Mouse (Mus musculus) midbrain, postnatal 0 days (tissue): ENCODE results near the gene Clec9a. TPM values are rescaled to one million over a fixed set of nuclear protein-coding genes. Genes with fewer than 3 reads are reported as not detected.

Source experiments
- ATAC-seq: fragments of 200-750 bp; cut with Nextera tagmentation; 2 replicates; pipeline ENCODE4 v1.8.0; 2017; ENCODE audit warnings: moderate number of reproducible peaks, mild to moderate bottlenecking, moderate TSS enrichment, moderate library complexity; ENCODE audit not compliant: low FRiP score
- DNase-seq: peaks from one replicate; pipeline ENCODE4 v3.0.0-alpha.2; 2015; ENCODE audit warnings: low spot score
- H3K27ac ChIP-seq: fragments of 300-500 bp; sonication (generic); 2 replicates; pipeline ENCODE4 v1.5.1; 2014; ENCODE audit warnings: low read depth, mild to moderate bottlenecking, low read length, mixed read lengths
- H3K27me3 ChIP-seq: fragments of 300-500 bp; sonication (generic); 2 replicates; pipeline ENCODE4 v1.6.1; 2014; ENCODE audit warnings: low read length, control low read depth, mixed read lengths; ENCODE audit not compliant: insufficient read depth
- H3K36me3 ChIP-seq: fragments of 300-500 bp; sonication (generic); 2 replicates; pipeline ENCODE4 v1.6.1; 2014; ENCODE audit warnings: low read length, control low read depth, mixed read lengths; ENCODE audit not compliant: insufficient read depth
- H3K4me1 ChIP-seq: fragments of 300-500 bp; sonication (generic); 2 replicates; pipeline ENCODE4 v1.6.1; 2014; ENCODE audit warnings: mild to moderate bottlenecking, control low read depth, antibody characterized with exemption, low read length, mixed read lengths; ENCODE audit not compliant: insufficient read depth
- H3K4me2 ChIP-seq: fragments of 300-500 bp; sonication (generic); 2 replicates; pipeline ENCODE4 v1.6.1; 2014; ENCODE audit warnings: low read depth, mild to moderate bottlenecking, low read length, mixed read lengths; ENCODE audit not compliant: poor library complexity, severe bottlenecking
- H3K4me3 ChIP-seq: fragments of 300-500 bp; sonication (generic); 2 replicates; pipeline ENCODE4 v1.5.1; 2014; ENCODE audit warnings: low read depth, mild to moderate bottlenecking, low read length, moderate library complexity
- H3K9ac ChIP-seq: fragments of 300-500 bp; sonication (generic); replicated peaks from 2 replicates; pipeline ENCODE4 v1.6.1; 2014; ENCODE audit warnings: mild to moderate bottlenecking, low read length, moderate library complexity, mixed read lengths; ENCODE audit not compliant: poor library complexity, severe bottlenecking
- H3K9me3 ChIP-seq: fragments of 300-500 bp; sonication (generic); 2 replicates; pipeline ENCODE4 v1.6.1; 2016; ENCODE audit warnings: low read length, control low read depth
- CTCF ChIP-seq: IDR thresholded peaks from 2 replicates; pipeline ENCODE4 v1.5.1; 2016; ENCODE audit warnings: antibody characterized with exemption, mild to moderate bottlenecking
- WGBS: fragments of 180-500 bp; shearing (Covaris S2); extraction: QIAGEN DNeasy Blood & Tissue Kit; methylation state at CpG from one replicate; pipeline ENCODE4 v1.1.7; 2014; 5-methylcytosine and 5-hydroxymethylcytosine counted together
- polyA plus RNA-seq: library from polyadenylated mRNA; unstranded; fragments of >200 nt; fragmentation: Nextera tagmentation; extraction: Ambion mirVana; gene quantifications from 2 replicates; pipeline ENCODE4 v1.2.1, GENCODE M21; 2015
- total RNA-seq: library from RNA; depleted of rRNA; stranded (reverse); fragments of >200 nt; gene quantifications from 2 replicates; pipeline ENCODE4 v1.2.3, GENCODE M21; 2014

Gene Clec9a
- total and polyA plus RNA-seq, 2 experiments from 2014 or later = 0.07 TPM; not detected in 1

DNA sequence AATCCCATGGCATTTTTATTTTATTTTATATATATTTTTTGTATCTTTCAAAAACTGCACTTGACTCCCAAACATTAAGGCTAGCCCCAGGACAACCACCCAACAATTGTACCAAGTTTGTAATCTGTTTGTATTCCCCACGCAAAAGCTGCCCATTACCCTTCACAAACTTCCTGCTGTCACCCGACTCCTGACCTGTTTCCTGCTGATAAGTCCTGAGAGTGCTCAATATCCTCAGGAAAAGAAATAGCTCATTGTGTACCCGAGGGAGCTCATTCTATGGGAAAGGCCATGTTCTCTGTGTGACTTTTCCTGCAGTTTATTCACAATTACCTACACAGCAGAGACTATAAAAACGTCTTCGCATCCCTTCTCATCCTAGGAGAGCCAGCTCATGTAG lies 17.1 kb downstream of the Clec9a start:
- Histone ChIP-seq H3K4me2 (no peak overlapping the region), H3K4me3 (no peak overlapping the region), H3K9me3 (no peaks in the 10 kb centered on the region), H3K27me3 (no peaks in the 10 kb centered on the region), H3K4me1 (no peaks in the 10 kb centered on the region), H3K27ac (no peak overlapping the region), H3K9ac (no peak overlapping the region), H3K36me3 (no peaks in the 10 kb centered on the region)
- DNase-seq (no peak), ATAC-seq (no peak)
- WGBS = 38% methylated on average over 5 of the region's 5 CpGs
- TF ChIP-seq CTCF = no peak

GRCm38 (mm10) chr6:129427281-129427680 lies 18.6 kb downstream of the Clec9a start:
- H3K4me3 ChIP-seq = no peak overlapping the region
- WGBS = 87% methylated on average over 4 of the region's 4 CpGs
- no peak for TF ChIP-seq CTCF
- no peaks in the 10 kb centered on the region for H3K27me3 ChIP-seq
- H3K36me3 ChIP-seq = no peaks in the 10 kb centered on the region
- H3K4me2 ChIP-seq = no peak overlapping the region
- DNase-seq (no peak), ATAC-seq (no peak)
- H3K27ac ChIP-seq = no peak overlapping the region
- H3K4me1 ChIP-seq = no peaks in the 10 kb centered on the region
- no peaks in the 10 kb centered on the region for H3K9me3 ChIP-seq
- no peak overlapping the region for H3K9ac ChIP-seq

DNA sequence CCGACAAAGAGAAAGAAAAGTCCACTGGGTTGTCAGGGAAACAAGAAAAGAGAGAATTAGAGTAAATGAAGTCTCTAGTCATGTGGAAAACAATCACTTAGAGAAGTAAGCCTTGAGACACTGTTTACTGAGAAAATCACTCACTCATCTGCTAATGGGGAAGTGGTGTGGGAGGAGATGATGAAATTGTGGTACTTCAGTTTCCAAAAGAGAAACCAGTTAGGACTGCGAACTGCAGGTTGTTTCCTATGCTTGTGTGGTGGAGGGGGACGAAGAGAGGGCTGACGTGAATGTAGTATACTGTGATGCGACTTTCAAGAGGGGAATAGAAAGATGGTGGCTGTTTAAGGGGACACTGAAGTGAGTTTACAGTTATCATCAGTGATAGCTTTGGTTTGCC lies 25.6 kb downstream of the Clec9a start:
- Histone ChIP-seq H3K4me3 (no peak overlapping the region), H3K9ac (no peak overlapping the region), H3K4me1 (no peaks in the 10 kb centered on the region), H3K27ac (no peak overlapping the region), H3K4me2 (no peak overlapping the region), H3K36me3 (no peaks in the 10 kb centered on the region), H3K27me3 (no peaks in the 10 kb centered on the region), H3K9me3 (no peaks in the 10 kb centered on the region)
- DNase-seq = no peak
- WGBS = 77% methylated on average over 5 of the region's 5 CpGs
- ATAC-seq = no peak
- TF ChIP-seq CTCF = no peak

GRCm38 (mm10) chr6:129436025-129436424 lies 27.4 kb downstream of the Clec9a start:
- no peak for TF ChIP-seq CTCF
- no peak for DNase-seq

DNA sequence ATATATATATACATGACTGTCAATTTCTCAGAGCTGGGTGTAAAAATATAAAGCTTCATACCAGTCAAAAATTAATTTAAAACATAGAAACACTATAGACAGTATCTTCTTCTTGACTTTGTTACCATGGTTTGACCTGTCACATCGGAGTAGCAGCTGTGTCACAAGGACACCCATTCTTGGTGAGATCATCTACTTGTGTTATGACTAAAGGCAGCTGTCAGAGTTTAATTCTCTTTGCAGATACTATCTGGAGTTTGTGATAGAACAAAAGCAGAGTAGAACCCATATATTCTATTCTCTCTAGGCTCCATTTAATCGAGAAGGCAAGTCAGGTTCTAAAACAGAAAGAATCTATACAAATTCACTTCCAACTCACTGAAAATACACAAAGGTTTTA lies 29.4 kb downstream of the Clec9a start:
- WGBS = 92% methylated on average over 2 of the region's 2 CpGs
- DNase-seq (no peak), ATAC-seq (no peak)
- Histone ChIP-seq H3K4me2 (no peak overlapping the region), H3K9ac (no peak overlapping the region), H3K27ac (no peak overlapping the region), H3K9me3 (no peaks in the 10 kb centered on the region), H3K4me3 (no peak overlapping the region), H3K4me1 (no peaks in the 10 kb centered on the region), H3K27me3 (no peaks in the 10 kb centered on the region), H3K36me3 (no peaks in the 10 kb centered on the region)
- no peak for TF ChIP-seq CTCF

More at GRCm38 (mm10) chr6:129436025-129436424, 27.4 kb downstream of the Clec9a start:
- no peaks in the 10 kb centered on the region for H3K27me3 ChIP-seq
- no peaks in the 10 kb centered on the region for H3K9me3 ChIP-seq
- no peak overlapping the region for H3K9ac ChIP-seq
- ATAC-seq = no peak
- WGBS = 86% methylated on average over 3 of the region's 3 CpGs
- H3K4me1 ChIP-seq = no peaks in the 10 kb centered on the region
- no peak overlapping the region for H3K27ac ChIP-seq
- H3K4me3 ChIP-seq = no peak overlapping the region
- H3K36me3 ChIP-seq = no peaks in the 10 kb centered on the region
- no peak overlapping the region for H3K4me2 ChIP-seq

DNA sequence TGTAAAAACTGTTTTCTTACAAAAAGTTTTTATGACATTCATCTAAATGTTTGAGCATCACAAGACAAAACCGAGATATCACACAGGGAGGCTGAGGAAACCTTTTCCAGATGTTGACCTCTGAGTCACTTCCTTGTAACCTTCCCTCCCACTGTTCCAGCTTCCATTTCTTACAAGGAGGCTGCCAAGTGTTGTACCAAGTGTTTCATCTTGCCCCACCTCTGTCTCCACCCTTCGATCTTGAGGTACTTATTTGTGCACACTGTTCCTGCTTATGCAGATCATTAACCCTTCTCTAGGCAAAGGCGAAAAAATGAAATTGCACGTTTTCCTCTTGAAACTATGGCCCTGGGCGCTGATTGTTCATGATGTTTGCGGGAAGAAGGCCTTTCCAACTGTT lies 41.1 kb downstream of the Clec9a start:
- DNase-seq = no peak
- no peak overlapping the region for H3K27ac ChIP-seq
- ATAC-seq = no peak

More for the DNA sequence above, 41.1 kb downstream of the Clec9a start:
- no peak for TF ChIP-seq CTCF
- Histone ChIP-seq H3K4me1 (no peaks in the 10 kb centered on the region), H3K4me3 (no peak overlapping the region), H3K9me3 (no peaks in the 10 kb centered on the region), H3K4me2 (no peak overlapping the region), H3K36me3 (no peaks in the 10 kb centered on the region), H3K9ac (no peak overlapping the region), H3K27me3 (no peaks in the 10 kb centered on the region)
- WGBS = 85% methylated on average over 6 of the region's 6 CpGs
